Mouse (Mus musculus) MEL (cell line): ENCODE measurements around the gene Stac3. TPM values are rescaled to one million over a fixed set of nuclear protein-coding genes. Genes with fewer than 3 reads are reported as not detected.

Experiments
- DNase-seq: peaks from one replicate; pipeline ENCODE4 v3.0.0; 2011; ENCODE audit warnings: low read depth, low spot score
- H3K27ac ChIP-seq: 2 replicates; pipeline ENCODE4 v1.5.1; 2012; ENCODE audit warnings: low read depth, mild to moderate bottlenecking, control low read depth, low read length, moderate library complexity; ENCODE audit not compliant: control insufficient read depth
- H3K27me3 ChIP-seq, 2 experiments: fragments of 150-350 bp in 1 of 2; sonication (generic) in 1 of 2; 2 replicates each; pipeline ENCODE4 v1.6.1; 2012; ENCODE audit warnings: low read length in 2 of 2, mild to moderate bottlenecking in 2 of 2, improper control_type of control experiment in 1 of 2, moderate library complexity in 1 of 2; ENCODE audit not compliant: insufficient read depth in 2 of 2, control insufficient read depth in 1 of 2
- H3K36me3 ChIP-seq, 2 experiments: 2 replicates each; pipeline ENCODE4 v1.6.1; 2012 to 2014; ENCODE audit warnings: low read length in 2 of 2, improper control_type of control experiment in 1 of 2, inconsistent platforms in 1 of 2, mild to moderate bottlenecking in 1 of 2; ENCODE audit not compliant: insufficient read depth in 2 of 2, control insufficient read depth in 1 of 2
- H3K4me1 ChIP-seq, 2 experiments: fragments of 150-350 bp in 1 of 2; sonication (generic) in 1 of 2; 2 replicates each; pipeline ENCODE4 v1.6.1; 2012; ENCODE audit warnings: low read length in 2 of 2, improper control_type of control experiment in 1 of 2, mild to moderate bottlenecking in 1 of 2; ENCODE audit not compliant: insufficient read depth in 2 of 2, control insufficient read depth in 1 of 2
- H3K4me3 ChIP-seq, 2 experiments: fragments of 150-350 bp in 1 of 2; sonication (generic) in 1 of 2; 2 replicates each; pipeline ENCODE4 v1.5.1; 2012; ENCODE audit warnings: low read depth in 2 of 2, low read length in 2 of 2, mild to moderate bottlenecking in 2 of 2, moderate library complexity in 2 of 2, control low read depth in 1 of 2, improper control_type of control experiment in 1 of 2; ENCODE audit not compliant: control insufficient read depth in 1 of 2, insufficient read depth in 1 of 2
- H3K79me2 ChIP-seq: 2 replicates; pipeline ENCODE4 v1.6.1; 2012; ENCODE audit warnings: mild to moderate bottlenecking, low read length, moderate library complexity; ENCODE audit not compliant: control insufficient read depth, poor library complexity, insufficient read depth
- H3K9ac ChIP-seq: 2 replicates; pipeline ENCODE4 v1.6.1; 2012; ENCODE audit warnings: low read depth, mild to moderate bottlenecking, control low read depth, low read length, moderate library complexity; ENCODE audit not compliant: control insufficient read depth, poor library complexity, severe bottlenecking
- H3K9me3 ChIP-seq: fragments of 150-350 bp; sonication (generic); replicated peaks from 2 replicates; pipeline ENCODE4 v1.6.1; 2012; ENCODE audit warnings: mild to moderate bottlenecking, low read length, improper control_type of control experiment, moderate library complexity; ENCODE audit not compliant: insufficient read depth
- CHD2 ChIP-seq: IDR thresholded peaks from 2 replicates; pipeline ENCODE4 v1.6.1; 2011; ENCODE audit warnings: low read length, improper control_type of control experiment
- CTCF ChIP-seq, 3 experiments: IDR thresholded peaks in 2 of 3; conservative IDR thresholded peaks in 1 of 3; 2 replicates each; pipeline ENCODE4 v1.5.1; 2011 to 2012; ENCODE audit warnings: low read length in 3 of 3, low read depth in 2 of 3, mild to moderate bottlenecking in 2 of 3, improper control_type of control experiment in 1 of 3, inconsistent platforms in 1 of 3, mixed read lengths in 1 of 3, moderate library complexity in 1 of 3; ENCODE audit not compliant: control insufficient read depth in 1 of 3, insufficient read depth in 1 of 3, poor library complexity in 1 of 3, severe bottlenecking in 1 of 3
- ELF1 ChIP-seq: IDR thresholded peaks from 2 replicates; pipeline ENCODE4 v1.6.1; 2014; ENCODE audit warnings: low read depth, mild to moderate bottlenecking, inconsistent platforms, low read length, improper control_type of control experiment, moderate library complexity
- ETS1 ChIP-seq: IDR thresholded peaks from 2 replicates; pipeline ENCODE4 v1.6.1; 2012; ENCODE audit warnings: low read depth, mild to moderate bottlenecking, inconsistent platforms, low read length, improper control_type of control experiment, moderate library complexity
- GABPA ChIP-seq: IDR thresholded peaks from 2 replicates; pipeline ENCODE4 v1.6.1; 2012; ENCODE audit warnings: low read depth, mild to moderate bottlenecking, inconsistent platforms, low read length, improper control_type of control experiment, moderate library complexity
- HCFC1 ChIP-seq: IDR thresholded peaks from 2 replicates; pipeline ENCODE4 v1.6.1; 2012; ENCODE audit warnings: low read depth, mild to moderate bottlenecking, inconsistent platforms, low read length, improper control_type of control experiment, moderate library complexity
- MXI1 ChIP-seq: IDR thresholded peaks from 2 replicates; pipeline ENCODE4 v1.6.1; 2011; ENCODE audit warnings: mild to moderate bottlenecking, low read depth, low read length, improper control_type of control experiment
- MYB ChIP-seq: IDR thresholded peaks from 2 replicates; pipeline ENCODE4 v1.6.1; 2011; ENCODE audit warnings: mild to moderate bottlenecking, low read depth, low read length, improper control_type of control experiment
- MYC ChIP-seq: IDR thresholded peaks from 2 replicates; pipeline ENCODE4 v1.6.1; 2011; ENCODE audit warnings: low read depth, mild to moderate bottlenecking, low read length, improper control_type of control experiment, moderate library complexity
- NELFE ChIP-seq: IDR thresholded peaks from 2 replicates; pipeline ENCODE4 v1.6.1; 2011; ENCODE audit warnings: low read depth, low read length, improper control_type of control experiment
- POLR2A ChIP-seq, 2 experiments: IDR thresholded peaks; 2 replicates each; pipeline ENCODE4 v1.6.1; 2011 to 2012; ENCODE audit warnings: low read length in 2 of 2, mild to moderate bottlenecking in 2 of 2, control low read depth in 1 of 2, improper control_type of control experiment in 1 of 2, low read depth in 1 of 2, moderate library complexity in 1 of 2; ENCODE audit not compliant: control insufficient read depth in 1 of 2, insufficient read depth in 1 of 2, poor library complexity in 1 of 2
- POLR2AphosphoS2 ChIP-seq: IDR thresholded peaks from 2 replicates; pipeline ENCODE4 v1.6.1; 2011; ENCODE audit warnings: low read length, improper control_type of control experiment
- RAD21 ChIP-seq: IDR thresholded peaks from 2 replicates; pipeline ENCODE4 v1.6.1; 2011; ENCODE audit warnings: mild to moderate bottlenecking, low read depth, low read length, improper control_type of control experiment
- TCF12 ChIP-seq: IDR thresholded peaks from 2 replicates; pipeline ENCODE4 v1.6.1; 2014; ENCODE audit warnings: low read depth, mild to moderate bottlenecking, inconsistent platforms, low read length, improper control_type of control experiment, moderate library complexity
- USF1 ChIP-seq: IDR thresholded peaks from 2 replicates; pipeline ENCODE4 v1.6.1; 2014; ENCODE audit warnings: low read depth, mild to moderate bottlenecking, inconsistent platforms, low read length, improper control_type of control experiment, moderate library complexity
- polyA plus RNA-seq, 2 experiments: library from polyadenylated mRNA; stranded (reverse) in 1 of 2; unstranded in 1 of 2; fragments of >175 nt in 1 of 2; fragments of >200 nt in 1 of 2; gene quantifications; 2 replicates each; pipeline versions ENCODE4 v1.2.1 to v1.2.4; 2012; ENCODE audit warnings: low replicate concordance in 2 of 2, low read depth in 1 of 2; ENCODE audit not compliant: insufficient read length in 2 of 2, insufficient read depth in 1 of 2, missing spikeins in 1 of 2
- total RNA-seq: library from RNA; depleted of rRNA; stranded (reverse); fragments of 300-350 nt; gene quantifications from 2 replicates; pipeline ENCODE4 v1.2.3, GENCODE M21; 2012

Stac3 gene
- total and polyA plus RNA-seq, 3 experiments: 0.25 TPM; not detected in 2

GRCm38 (mm10) chr10:127531548-127531947 is 30.1 kb downstream of the Stac3 start:
- Histone ChIP-seq H3K4me1 (peaks cover 0 to 7% of the 10 kb centered on the region in 2 experiments; a peak in 1 of 4 replicates), H3K9ac (no peak overlapping the region), H3K79me2 (no peaks in the 10 kb centered on the region), H3K36me3 (no peaks in the 10 kb centered on the region), H3K4me3 (no peak overlapping the region), H3K27me3 (peaks cover 8 to 18% of the 10 kb centered on the region in 2 experiments), H3K9me3 (no peaks in the 10 kb centered on the region), H3K27ac (no peak overlapping the region)
- no peak for DNase-seq
- TF ChIP-seq TCF12 (no peak), ETS1 (no peak), USF1 (no peak), CTCF (IDR thresholded peaks at IDR 0.05 in 2 of 3, conservative IDR thresholded peaks at IDR 0.05 in 1 of 3; ENCODE audit: control insufficient read depth in 1 of 3, insufficient read depth in 1 of 3, low read depth in 2 of 3, low read length in 3 of 3, poor library complexity in 1 of 3, severe bottlenecking in 1 of 3) (no peak), MYB (no peak)

- peaks cover 8 to 18% of the 10 kb centered on the region in 2 experiments for H3K27me3 ChIP-seq
- peak within 1 kb of the TSS; percentile 54; the same call in 1 of the 2 replicates for H3K9ac ChIP-seq
- TF ChIP-seq POLR2AphosphoS2 (no peak), MYC (no peak), MYB (no peak), NELFE (no peak), ETS1 (no peak), CHD2 (no peak), POLR2A (IDR thresholded peaks at IDR 0.05; ENCODE audit: control insufficient read depth in 1 of 2, insufficient read depth in 1 of 2, low read depth in 1 of 2, low read length in 2 of 2, poor library complexity in 1 of 2) (no peak), ELF1 (no peak), GABPA (no peak), MXI1 (no peak), RAD21 (no peak), HCFC1 (no peak)
- DNase-seq: no peak
- peak within 1 kb of the TSS; percentile 38 to 48; a peak in 3 of 4 replicates for H3K4me3 ChIP-seq
- no peaks in the 10 kb centered on the region for H3K36me3 ChIP-seq
- no peaks in the 10 kb centered on the region for H3K79me2 ChIP-seq
- H3K9me3 ChIP-seq: no peaks in the 10 kb centered on the region
- H3K27ac ChIP-seq: no peak within 1 kb of the TSS
- peaks cover 0 to 13% of the 10 kb centered on the region in 2 experiments; a peak in 2 of 4 replicates for H3K4me1 ChIP-seq
These were observed 32.8 kb downstream of the Stac3 start, which contains the start of gene Nxph4 for GRCm38 (mm10) chr10:127534036-127534928. Gene Nxph4, minus strand, starts transcription at chr10:127534559.
